Mouse (Mus musculus) embryonic stem cell, embryonic (primary cell): ENCODE data around the gene Vps13c.

Source experiments
- CTCF ChIA-PET, 4 experiments: fragments of 300-600 bp in 2 of 4; fragments of 350-600 bp in 2 of 4; sonication (Branson Sonifier 250); formaldehyde crosslinking; loops; one replicate each; lab custom pipeline; 2022; ENCODE audit warnings: inconsistent platforms in 2 of 4; lab: Charles Lee
- POLR2A ChIA-PET, 4 experiments: fragments of 300-600 bp in 2 of 4; fragments of 350-600 bp in 2 of 4; sonication (Branson Sonifier 250); formaldehyde crosslinking; loops; one replicate each; lab custom pipeline; 2022; ENCODE audit warnings: antibody characterized with exemption in 4 of 4, inconsistent platforms in 1 of 4; lab: Charles Lee

The Vps13c gene

GRCm38 (mm10) chr9:67896646-67897295 is 56.6 kb downstream of the Vps13c start:
- POLR2A ChIA-PET = interaction anchor here in 1 of 4 experiments (1.5 kb wide), 2 partner anchors 10 to 37 kb away, joined by 3 to 4 read pairs; no protein-coding TSS in a partner anchor
- CTCF ChIA-PET = interaction anchor here in 2 of 4 experiments (0.7 to 0.8 kb wide), 2 partner anchors 46 to 252 kb away, joined by 4 to 6 read pairs; no protein-coding TSS in a partner anchor

DNA sequence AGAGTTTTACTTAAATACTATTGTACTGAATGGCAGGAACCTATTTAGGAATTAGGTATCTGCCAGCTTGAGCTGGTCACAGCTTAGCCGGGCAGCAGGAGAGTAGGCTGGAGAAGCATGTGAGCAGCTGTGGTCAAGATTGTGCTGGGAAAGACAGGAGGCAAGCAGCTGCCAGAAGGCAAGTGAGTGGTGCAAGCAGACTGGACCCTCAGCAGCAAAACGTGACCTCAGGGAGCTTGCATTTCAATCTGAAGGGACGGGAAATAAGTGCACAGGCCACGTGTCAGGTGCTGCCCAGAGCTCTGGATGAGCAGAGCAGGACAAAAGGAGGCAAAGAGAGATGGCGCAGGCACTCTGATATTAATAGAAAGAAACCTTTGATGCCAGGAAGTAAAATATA is 60.2 kb downstream of the Vps13c start:
- ChIA-PET POLR2A (interaction anchor here in 1 of 4 experiments (1.6 kb wide), 1 partner anchor 142 kb away, joined by 4 read pairs; the partner anchor contains the start of gene C2cd4b), CTCF (interaction anchor here (0.5 to 1.1 kb wide), 4 partner anchors 25 to 1564 kb away, joined by 3 to 10 read pairs (median 5); no protein-coding TSS in a partner anchor)

- ChIA-PET POLR2A (interaction anchor here in 1 of 4 experiments (0.6 kb wide), 1 partner anchor 13 kb away, joined by 3 read pairs; no protein-coding TSS in a partner anchor), CTCF (interaction anchor here in 1 of 4 experiments (0.7 kb wide), 1 partner anchor 21 kb away, joined by 8 read pairs; no protein-coding TSS in a partner anchor)
Measured at GRCm38 (mm10) chr9:67904355-67904754, 64.2 kb downstream of the Vps13c start.

GRCm38 (mm10) chr9:67905541-67905940 is 65.3 kb downstream of the Vps13c start:
- CTCF ChIA-PET = no interaction called here
- POLR2A ChIA-PET = no interaction called here

DNA sequence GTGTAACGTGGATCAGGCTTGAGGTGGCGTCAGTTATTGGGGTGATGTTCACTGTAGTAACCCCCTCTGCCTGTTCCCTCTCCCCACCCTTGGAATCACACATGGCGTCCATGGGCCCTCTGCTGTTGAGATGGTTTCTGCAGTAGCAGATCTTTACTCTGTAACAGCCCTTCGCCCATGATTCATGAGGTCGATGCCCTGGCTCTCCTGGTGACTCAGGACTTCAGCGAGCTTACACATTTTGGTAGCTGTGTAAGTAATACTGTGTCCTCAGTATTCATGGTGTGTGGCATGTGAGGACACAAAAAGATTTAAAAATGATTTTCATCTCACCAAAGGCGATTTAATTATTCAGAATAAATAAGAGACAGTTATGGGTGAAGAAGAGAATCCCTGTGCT is 74.5 kb downstream of the Vps13c start:
- ChIA-PET CTCF (no interaction called here), POLR2A (no interaction called here)

DNA sequence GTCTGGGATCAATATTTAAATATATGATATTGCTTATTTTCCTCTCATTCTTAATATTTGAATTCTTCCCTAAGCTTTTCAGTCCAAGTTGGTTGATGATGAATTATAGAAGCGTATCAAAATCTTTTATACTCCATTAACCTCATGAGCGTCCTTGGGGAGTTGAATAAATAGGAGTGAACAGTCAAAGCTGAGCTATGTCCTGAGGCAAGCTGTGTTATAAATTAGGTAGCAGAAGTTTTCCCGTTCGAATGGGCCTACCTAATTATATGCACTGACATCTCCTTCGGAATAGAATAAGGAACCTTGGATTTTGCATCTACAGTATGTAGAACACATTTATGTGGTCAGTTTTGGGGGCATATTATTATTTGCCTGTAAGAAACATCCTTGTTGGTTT is 82.2 kb downstream of the Vps13c start:
- POLR2A ChIA-PET = no interaction called here
- CTCF ChIA-PET = interaction anchor here in 1 of 4 experiments (0.5 kb wide), 1 partner anchor 34 kb away, joined by 3 read pairs; no protein-coding TSS in a partner anchor

DNA sequence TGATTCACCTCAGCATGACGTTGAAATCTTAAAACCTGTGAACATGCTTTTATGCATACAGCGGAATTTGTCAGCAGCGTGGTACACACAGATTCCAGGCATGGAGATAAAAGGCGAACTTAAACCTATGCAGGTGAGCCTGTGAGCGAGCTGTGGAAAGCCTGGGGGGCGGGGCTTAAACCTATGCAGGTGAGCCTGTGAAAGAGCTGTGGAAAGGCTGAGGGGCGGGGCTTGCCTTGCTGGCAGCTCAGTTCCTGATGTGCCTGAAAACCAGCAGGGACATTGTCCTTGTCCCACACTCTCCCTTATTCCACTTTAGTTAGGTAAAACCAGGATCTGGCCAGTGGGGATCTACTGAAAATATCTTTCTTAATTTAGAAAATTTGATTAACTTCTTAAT is 90.4 kb downstream of the Vps13c start:
- ChIA-PET CTCF (no interaction called here), POLR2A (interaction anchor here in 2 of 4 experiments (0.6 to 1.3 kb wide), 2 partner anchors 13 to 600 kb away, joined by 3 read pairs; no protein-coding TSS in a partner anchor)

DNA sequence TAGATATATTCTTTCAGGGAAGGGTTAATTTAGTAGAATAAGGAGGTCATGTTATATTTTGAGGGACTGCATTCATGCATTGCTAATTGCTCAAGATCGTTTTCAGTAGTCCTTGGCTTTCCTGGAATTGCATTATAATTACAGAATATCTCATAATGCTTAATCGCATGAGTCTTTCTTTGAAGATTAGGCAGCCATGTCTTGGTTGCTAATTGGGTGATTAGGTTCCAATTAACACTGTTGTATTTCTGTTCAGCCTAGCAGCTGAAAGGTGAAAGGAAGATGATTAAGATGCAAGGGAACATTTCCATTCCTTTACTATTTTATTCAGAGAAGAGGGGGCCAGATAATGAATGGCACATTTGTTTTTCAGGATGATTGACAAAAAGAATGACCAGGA is 97.1 kb downstream of the Vps13c start:
- ChIA-PET CTCF (no interaction called here), POLR2A (no interaction called here)

GRCm38 (mm10) chr9:67955466-67956010 is 115.3 kb downstream of the Vps13c start:
- POLR2A ChIA-PET = interaction anchor here in 2 of 4 experiments (1.0 to 1.8 kb wide), 2 partner anchors 12 to 14 kb away, joined by 3 to 5 read pairs; no protein-coding TSS in a partner anchor

DNA sequence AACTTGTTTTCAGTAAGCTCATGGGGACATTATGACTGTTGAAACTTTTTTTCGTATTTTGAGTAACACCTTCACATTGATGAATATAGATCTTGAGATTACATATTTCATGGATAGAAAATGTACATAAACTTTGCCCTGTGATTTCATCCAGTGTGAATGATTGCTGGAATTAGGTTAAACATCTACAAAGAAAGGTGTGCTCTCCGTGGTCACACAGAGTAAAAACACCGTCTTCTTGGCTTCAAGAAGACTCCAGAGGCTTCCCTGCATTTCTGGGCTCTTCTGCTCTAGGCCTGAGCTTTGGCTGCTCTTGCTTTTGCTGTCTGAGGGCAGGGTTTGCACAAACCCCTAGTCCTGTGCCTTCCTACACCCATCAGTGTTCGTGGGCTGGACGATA is 121.8 kb downstream of the Vps13c start:
- ChIA-PET POLR2A (no interaction called here), CTCF (interaction anchor here in 1 of 4 experiments (0.6 kb wide), 1 partner anchor 111 kb away, joined by 4 read pairs; no protein-coding TSS in a partner anchor)

More at GRCm38 (mm10) chr9:67955466-67956010, 115.3 kb downstream of the Vps13c start:
- CTCF ChIA-PET = interaction anchor here in 3 of 4 experiments (0.7 to 0.8 kb wide), 3 partner anchors 34 to 196 kb away, joined by 3 read pairs; partner anchors contain the start of gene C2cd4b (in 1 of the 3)

GRCm38 (mm10) chr9:67965889-67966288 is 125.7 kb downstream of the Vps13c start:
- ChIA-PET CTCF (no interaction called here), POLR2A (no interaction called here)

DNA sequence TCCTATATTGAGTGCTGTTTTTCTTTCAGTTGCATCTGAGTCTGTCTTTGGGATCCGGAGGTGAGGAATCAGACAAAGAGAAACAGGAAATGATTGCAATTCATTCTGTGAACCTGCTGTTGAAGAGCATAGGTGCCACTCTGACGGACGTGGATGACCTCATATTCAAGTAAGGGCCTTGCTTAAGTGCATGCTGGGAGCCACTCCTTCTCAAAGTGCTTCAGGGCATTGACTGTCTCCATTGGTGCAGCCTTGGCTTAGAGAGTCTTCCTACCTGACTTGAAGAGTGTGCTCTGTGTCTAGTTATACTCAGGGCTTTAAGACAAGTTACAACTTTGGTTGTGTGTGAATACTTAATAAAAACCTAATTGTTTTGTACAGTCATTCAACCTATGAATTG is 126.8 kb downstream of the Vps13c start:
- ChIA-PET CTCF (no interaction called here), POLR2A (no interaction called here)

GRCm38 (mm10) chr9:67973451-67973850 is 133.3 kb downstream of the Vps13c start:
- CTCF ChIA-PET = interaction anchor here in 3 of 4 experiments (0.5 to 2.5 kb wide), 5 partner anchors 10 to 1579 kb away, joined by 3 to 11 read pairs (median 3); no protein-coding TSS in a partner anchor
- POLR2A ChIA-PET = no interaction called here

GRCm38 (mm10) chr9:67975491-67975890 is 135.3 kb downstream of the Vps13c start:
- POLR2A ChIA-PET = no interaction called here

GRCm38 (mm10) chr9:68006566-68006965 is 166.4 kb downstream of the Vps13c start:
- ChIA-PET CTCF (no interaction called here), POLR2A (no interaction called here)

More at GRCm38 (mm10) chr9:67975491-67975890, 135.3 kb downstream of the Vps13c start:
- CTCF ChIA-PET = interaction anchor here in 1 of 4 experiments (0.6 kb wide), 1 partner anchor 96 kb away, joined by 3 read pairs; no protein-coding TSS in a partner anchor

GRCm38 (mm10) chr9:68014991-68015396 is 174.8 kb downstream of the Vps13c start:
- CTCF ChIA-PET = interaction anchor here in 3 of 4 experiments (0.5 to 2.3 kb wide), 37 partner anchors 9 to 1474 kb away, joined by 3 to 14 read pairs (median 4); no protein-coding TSS in a partner anchor

DNA sequence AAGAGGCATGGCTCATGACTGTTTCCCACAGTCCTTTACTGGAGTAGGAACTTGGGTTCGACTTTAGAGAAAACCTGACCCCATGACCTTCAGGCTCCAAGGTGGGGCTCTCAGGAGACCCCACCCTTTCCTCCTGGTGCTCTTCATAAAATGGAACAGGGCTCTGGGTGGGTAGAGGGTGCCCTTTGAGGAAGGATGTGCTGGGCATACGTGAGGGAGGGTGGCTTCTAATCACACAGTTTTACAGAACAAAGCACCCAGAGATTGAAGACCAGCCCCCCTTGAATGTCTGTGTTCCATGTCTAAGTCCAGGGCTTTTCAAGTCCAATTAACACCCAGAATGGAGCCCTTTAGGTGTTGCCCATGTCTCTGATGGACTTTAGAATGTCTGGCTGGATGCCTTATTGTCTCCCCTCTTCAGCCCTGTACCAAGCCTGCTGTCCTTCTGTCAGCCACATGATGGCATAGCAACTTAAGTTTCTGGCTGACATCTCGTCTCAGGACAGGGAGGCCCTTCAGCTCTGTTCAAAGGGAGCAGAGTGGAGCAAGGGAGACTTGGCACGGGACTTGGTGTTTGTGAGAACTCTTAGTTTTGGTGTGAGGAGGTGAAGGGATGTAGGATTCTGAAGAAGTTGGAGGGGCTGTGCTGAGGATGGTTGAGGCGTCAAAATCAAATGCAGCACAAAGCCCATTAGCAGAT is 176.2 kb downstream of the Vps13c start:
- ChIA-PET CTCF (interaction anchor here (0.6 to 2.3 kb wide), 10 partner anchors 15 to 1291 kb away, joined by 3 to 14 read pairs (median 4); no protein-coding TSS in a partner anchor), POLR2A (interaction anchor here in 1 of 4 experiments (0.5 kb wide), 1 partner anchor 1495 kb away, joined by 3 read pairs; no protein-coding TSS in a partner anchor)

More at GRCm38 (mm10) chr9:68014991-68015396, 174.8 kb downstream of the Vps13c start:
- POLR2A ChIA-PET = interaction anchor here in 2 of 4 experiments (0.6 to 0.8 kb wide), 2 partner anchors 91 to 607 kb away, joined by 3 to 4 read pairs; no protein-coding TSS in a partner anchor

- ChIA-PET POLR2A (no interaction called here), CTCF (interaction anchor here in 1 of 4 experiments (1.6 kb wide), 1 partner anchor 193 kb away, joined by 4 read pairs; no protein-coding TSS in a partner anchor)
Measured at GRCm38 (mm10) chr9:68020776-68021365, 180.7 kb downstream of the Vps13c start.
